Comparison of ENCODE assay signal across 8 mouse cellular contexts in genomic region chr11:33180701-33181116, GRCm38 (mm10). TPM values are rescaled to one million over a fixed set of nuclear protein-coding genes. Genes with fewer than 3 reads are reported as not detected.
DNase-seq lines count a peak whose midpoint lies in the region; ATAC-seq and TF ChIP-seq lines count a peak whose summit lies in the region.

No protein-coding gene starts in this region.

- DNase-seq in cerebellum, postnatal 10 days: peak; percentile 35 to 40
- DNase-seq in cerebellum, adult 11-12 months: no peak
- no peak for DNase-seq in forebrain, embryonic 14.5 days (ENCODE audit: low spot score)
- DNase-seq in liver, embryonic 13.5 days: no peak
- no peak for DNase-seq in thymus, adult 18-20 months
- DNase-seq in right cerebral cortex, adult 18-20 months: no peak
- no peak for DNase-seq in urinary bladder, postnatal 4 days (ENCODE audit: low spot score in 2 of 2)

- peaks cover 46% of the 10 kb centered on the region for H3K4me1 ChIP-seq in E14TG2a.4 (replicated peaks; ENCODE audit: low read depth, low read length)
- H3K4me1 ChIP-seq in forebrain, embryonic 14.5 days (ENCODE audit: control insufficient read depth, insufficient read depth, low read length): peaks cover 9% of the 10 kb centered on the region; the same call in 1 of the 2 replicates
- H3K4me1 ChIP-seq in liver, embryonic 13.5 days (replicated peaks): no peaks in the 10 kb centered on the region

- H3K9me3 ChIP-seq in E14TG2a.4 (ENCODE audit: low read length): no peaks in the 10 kb centered on the region
- no peaks in the 10 kb centered on the region for H3K9me3 ChIP-seq in forebrain, embryonic 14.5 days (replicated peaks; ENCODE audit: control insufficient read depth, low read length)
- no peaks in the 10 kb centered on the region for H3K9me3 ChIP-seq in liver, embryonic 13.5 days (replicated peaks)

- peak overlapping the region; percentile 74 for H3K4me3 ChIP-seq in E14TG2a.4 (replicated peaks; ENCODE audit: low read length)
- H3K4me3 ChIP-seq in forebrain, embryonic 14.5 days (ENCODE audit: low read depth, low read length): no peak overlapping the region
- no peak overlapping the region for H3K4me3 ChIP-seq in liver, embryonic 13.5 days (replicated peaks)

- H3K27ac ChIP-seq in forebrain, embryonic 14.5 days (ENCODE audit: low read depth, low read length): no peak overlapping the region
- no peak overlapping the region for H3K27ac ChIP-seq in liver, embryonic 13.5 days

- H3K27me3 ChIP-seq in E14TG2a.4 (ENCODE audit: insufficient read depth, low read length): peaks cover 47% of the 10 kb centered on the region
- H3K27me3 ChIP-seq in forebrain, embryonic 14.5 days (replicated peaks; ENCODE audit: control insufficient read depth, insufficient read depth, low read length): peaks cover 21% of the 10 kb centered on the region
- peaks cover 51% of the 10 kb centered on the region for H3K27me3 ChIP-seq in liver, embryonic 13.5 days

- H3K9ac ChIP-seq in forebrain, embryonic 14.5 days (ENCODE audit: low read length): no peak overlapping the region
- no peak overlapping the region for H3K9ac ChIP-seq in liver, embryonic 13.5 days

- 3% methylated on average over 17 of the region's 18 CpGs for WGBS in forebrain, embryonic 14.5 days
- 6% methylated on average over 18 of the region's 18 CpGs for WGBS in liver, embryonic 13.5 days (ENCODE audit: insufficient replicate concordance)

- TF ChIP-seq CTCF in E14TG2a.4 (conservative IDR thresholded peaks at IDR 0.05; ENCODE audit: low read length): no peak

- H3K36me3 ChIP-seq in E14TG2a.4 (ENCODE audit: insufficient read depth, low read length): no peaks in the 10 kb centered on the region
- no peaks in the 10 kb centered on the region for H3K36me3 ChIP-seq in forebrain, embryonic 14.5 days (ENCODE audit: control insufficient read depth, insufficient read depth, low read length)
- no peaks in the 10 kb centered on the region for H3K36me3 ChIP-seq in liver, embryonic 13.5 days

- peak overlapping the region; percentile 39 for H3K4me2 ChIP-seq in forebrain, embryonic 14.5 days (ENCODE audit: low read length)
- peak overlapping the region; percentile 3; the same call in 1 of the 2 replicates for H3K4me2 ChIP-seq in liver, embryonic 13.5 days

- peak; percentile 23; the same call in 1 of the 2 replicates for ATAC-seq in forebrain, embryonic 14.5 days
- no peak for ATAC-seq in liver, embryonic 13.5 days (ENCODE audit: low read depth)

RNA-seq across cellular contexts. Expression of gene Npm1, which starts 17.7 kb away (rescaled TPM):
- polyA plus RNA-seq in forebrain, embryonic 14.5 days (2014; fragmentation: Nextera tagmentation; extraction: Ambion mirVana): 506 and 646 TPM in 2 replicates
- 964 and 1,030 TPM in 2 replicates for polyA plus RNA-seq in liver, embryonic 13.5 days (2015; fragmentation: Nextera tagmentation; extraction: Ambion mirVana)

RNA-seq across cellular contexts. Expression of gene Tlx3, which starts 22.7 kb away (rescaled TPM):
- not detected in 2 replicates for polyA plus RNA-seq in forebrain, embryonic 14.5 days (2014; fragmentation: Nextera tagmentation; extraction: Ambion mirVana)
- not detected in 2 replicates for polyA plus RNA-seq in liver, embryonic 13.5 days (2015; fragmentation: Nextera tagmentation; extraction: Ambion mirVana)

RNA-seq across cellular contexts. Expression of gene Fgf18, which starts 33.5 kb away (rescaled TPM):
- 3.9 and 4.8 TPM in 2 replicates for polyA plus RNA-seq in forebrain, embryonic 14.5 days (2014; fragmentation: Nextera tagmentation; extraction: Ambion mirVana)
- polyA plus RNA-seq in liver, embryonic 13.5 days (2015; fragmentation: Nextera tagmentation; extraction: Ambion mirVana): 0.33 and 0.37 TPM in 2 replicates

Comparison
In these comparisons a context has a peak if more than half of its experiments do, and no peak if none do; other contexts are left out.
1. DNase-seq: peak in cerebellum, postnatal 10 days (2 of 2); none in cerebellum, adult 11-12 months (single experiment), forebrain, embryonic 14.5 days (single experiment), liver, embryonic 13.5 days (single experiment), thymus, adult 18-20 months (0 of 2), right cerebral cortex, adult 18-20 months (single experiment) and urinary bladder, postnatal 4 days (0 of 2).